Mouse (Mus musculus) small intestine, adult 2 months (tissue): Measurements from ENCODE around the gene Ehhadh. TPM values are rescaled to one million over a fixed set of nuclear protein-coding genes. Genes with fewer than 3 reads are reported as not detected.
A peak's percentile ranks its signal among the peaks of the same experiment; 100 is the strongest.

ENCODE experiments used
- H3K27ac ChIP-seq: fragments of 200-500 bp; 2 replicates; pipeline ENCODE4 v1.5.1; 2012; ENCODE audit warnings: low read depth, low read length, control low read depth, inconsistent platforms; ENCODE audit not compliant: insufficient read depth
- H3K27me3 ChIP-seq: fragments of 200-500 bp; 2 replicates; pipeline ENCODE4 v1.6.1; 2012; ENCODE audit warnings: mild to moderate bottlenecking, moderate library complexity, low read length, inconsistent platforms; ENCODE audit not compliant: control insufficient read depth, insufficient read depth
- H3K36me3 ChIP-seq: fragments of 200-500 bp; 2 replicates; pipeline ENCODE4 v1.6.1; 2012; ENCODE audit warnings: mild to moderate bottlenecking, low read length, control low read depth, inconsistent platforms; ENCODE audit not compliant: control insufficient read depth, insufficient read depth
- H3K4me1 ChIP-seq: fragments of 200-500 bp; 2 replicates; pipeline ENCODE4 v1.6.1; 2012; ENCODE audit warnings: low read length, inconsistent platforms, mixed read lengths; ENCODE audit not compliant: control insufficient read depth, insufficient read depth, insufficient read length
- H3K4me3 ChIP-seq: fragments of 200-500 bp; 2 replicates; pipeline ENCODE4 v1.5.1; 2012; ENCODE audit warnings: low read depth, mild to moderate bottlenecking, control low read depth, inconsistent platforms, low read length, moderate library complexity
- CTCF ChIP-seq: fragments of 200-500 bp; IDR thresholded peaks from 2 replicates; pipeline ENCODE4 v1.5.1; 2012; ENCODE audit warnings: low read depth, mild to moderate bottlenecking, control low read depth, inconsistent platforms, low read length, moderate library complexity, mixed read lengths; ENCODE audit not compliant: insufficient replicate concordance, insufficient read length; ENCODE audit errors: extremely low read depth
- POLR2A ChIP-seq: fragments of 200-500 bp; IDR thresholded peaks from 2 replicates; pipeline ENCODE4 v1.6.1; 2012; ENCODE audit warnings: low read depth, mild to moderate bottlenecking, control low read depth, inconsistent platforms, low read length, moderate library complexity
- WGBS: fragments of 180-500 bp; shearing (Covaris S2); methylation state at CpG from one replicate; pipeline ENCODE4 v1.1.7; 2018; 5-methylcytosine and 5-hydroxymethylcytosine counted together
- polyA plus RNA-seq: library from polyadenylated mRNA; depleted of rRNA; stranded (reverse); fragments of >200 nt; gene quantifications from 2 replicates; pipeline ENCODE4 v1.2.3, GENCODE M21; 2012; rRNA removed

Ehhadh gene
- polyA plus RNA-seq, 1 experiment: 21.1 TPM

GRCm38 (mm10) chr16:21727897-21728364 lies 59.7 kb downstream of the Ehhadh start:
- TF ChIP-seq CTCF: peak; percentile 21; the same call in 1 of the 2 replicates
- no peak for TF ChIP-seq POLR2A
- WGBS: 24% methylated on average over 10 of the region's 10 CpGs
- Histone ChIP-seq H3K36me3 (no peaks in the 10 kb centered on the region), H3K4me1 (no peaks in the 10 kb centered on the region), H3K27me3 (no peaks in the 10 kb centered on the region), H3K4me3 (peak overlapping the region; percentile 65), H3K27ac (no peak overlapping the region)

- no peak for TF ChIP-seq CTCF
- no peak for TF ChIP-seq POLR2A
- Histone ChIP-seq H3K36me3 (no peaks in the 10 kb centered on the region), H3K4me3 (no peak overlapping the region), H3K27ac (no peak overlapping the region), H3K4me1 (no peaks in the 10 kb centered on the region), H3K27me3 (no peaks in the 10 kb centered on the region)
- WGBS: 91% methylated on average over 3 of the region's 3 CpGs
Observed at GRCm38 (mm10) chr16:21727421-21727820, 60.2 kb downstream of the Ehhadh start.

- WGBS: 92% methylated on average over 1 of the region's 1 CpGs
- Histone ChIP-seq H3K27me3 (no peaks in the 10 kb centered on the region), H3K4me3 (no peak overlapping the region), H3K4me1 (no peaks in the 10 kb centered on the region), H3K36me3 (no peaks in the 10 kb centered on the region), H3K27ac (no peak overlapping the region)
- TF ChIP-seq CTCF (no peak), POLR2A (no peak)
Observed at GRCm38 (mm10) chr16:21724261-21724660, 63.3 kb downstream of the Ehhadh start.

GRCm38 (mm10) chr16:21719770-21720169 lies 67.8 kb downstream of the Ehhadh start:
- Histone ChIP-seq H3K36me3 (no peaks in the 10 kb centered on the region), H3K4me1 (no peaks in the 10 kb centered on the region), H3K27me3 (no peaks in the 10 kb centered on the region), H3K27ac (no peak overlapping the region), H3K4me3 (no peak overlapping the region)
- TF ChIP-seq POLR2A: no peak
- 74% methylated on average over 7 of the region's 7 CpGs for WGBS

GRCm38 (mm10) chr16:21714516-21714915 lies 73.1 kb downstream of the Ehhadh start:
- Histone ChIP-seq H3K27me3 (no peaks in the 10 kb centered on the region), H3K27ac (no peak overlapping the region), H3K4me3 (no peak overlapping the region), H3K4me1 (no peaks in the 10 kb centered on the region), H3K36me3 (no peaks in the 10 kb centered on the region)
- TF ChIP-seq POLR2A (no peak), CTCF (no peak)
- WGBS: 87% methylated on average over 10 of the region's 10 CpGs

Other genes with a start within 250 kb of the Ehhadh start
- 3.8 and 5.3 TPM in 2 replicates for gene 2510009E07Rik, start 93.1 kb downstream of the Ehhadh start, polyA plus RNA-seq
- gene Map3k13, start 6.5 kb upstream of the Ehhadh start, polyA plus RNA-seq: 4.6 and 11.2 TPM in 2 replicates
- 32.6 and 85.0 TPM in 2 replicates for gene Tmem41a, start 159.7 kb upstream of the Ehhadh start, polyA plus RNA-seq
- 21.9 and 43.3 TPM in 2 replicates for gene Liph, start 207.9 kb upstream of the Ehhadh start, polyA plus RNA-seq
- 2.2 and 5.3 TPM in 2 replicates for gene Senp2, start 221.7 kb upstream of the Ehhadh start, polyA plus RNA-seq